In the genomic region with DNA sequence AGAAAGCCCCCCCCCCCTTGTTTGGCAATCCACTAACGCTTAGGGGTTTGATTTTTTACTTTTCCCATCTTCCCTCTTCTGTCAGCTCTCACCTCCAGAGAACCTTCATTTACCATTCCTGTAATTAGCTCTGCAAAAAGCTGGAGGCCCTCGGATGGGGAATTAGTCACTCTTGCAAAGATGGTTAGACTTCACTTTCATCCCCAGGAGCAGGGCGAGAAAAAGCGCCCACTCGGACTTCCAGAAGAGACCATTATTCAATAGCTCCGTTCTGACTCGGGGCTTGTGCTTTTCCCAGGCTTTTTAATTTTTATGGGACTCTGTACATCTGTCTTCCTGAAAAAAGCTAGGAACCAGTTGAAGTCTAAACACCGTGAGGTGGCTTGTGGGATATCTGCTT, we compare ENCODE assay signal across 8 mouse cellular contexts.
DNase-seq lines count a peak whose midpoint lies in the region; ATAC-seq lines count a peak whose summit lies in the region.

No protein-coding gene starts in this region.

- H3K27me3 ChIP-seq in lung, embryonic 15.5 days = no peaks in the 10 kb centered on the region
- H3K27me3 ChIP-seq in intestine, embryonic 15.5 days (replicated peaks) = no peaks in the 10 kb centered on the region

- H3K36me3 ChIP-seq in lung, embryonic 15.5 days = no peaks in the 10 kb centered on the region
- H3K36me3 ChIP-seq in intestine, embryonic 15.5 days = no peaks in the 10 kb centered on the region

- no peak overlapping the region for H3K4me3 ChIP-seq in lung, embryonic 15.5 days
- H3K4me3 ChIP-seq in intestine, embryonic 15.5 days (replicated peaks) = no peak overlapping the region

- peak; percentile 48 for DNase-seq in cerebellum, adult 8-10 months
- DNase-seq in lung, postnatal 10 days = no peak
- peak; percentile 49 to 52 for DNase-seq in right cerebral cortex, postnatal 36 days (ENCODE audit: low spot score in 2 of 2)
- DNase-seq in adrenal gland, postnatal 4 days (ENCODE audit: low spot score in 2 of 2) = no peak
- DNase-seq in adrenal gland, adult 8-10 months = no peak

- peak overlapping the region; percentile 95 for H3K27ac ChIP-seq in lung, embryonic 15.5 days
- H3K27ac ChIP-seq in intestine, embryonic 15.5 days = peak overlapping the region; percentile 84

- H3K4me1 ChIP-seq in lung, embryonic 15.5 days = peaks cover 37% of the 10 kb centered on the region
- peaks cover 19% of the 10 kb centered on the region for H3K4me1 ChIP-seq in intestine, embryonic 15.5 days (replicated peaks)

- WGBS in lung, embryonic 15.5 days = 13% methylated on average over 8 of the region's 8 CpGs
- WGBS in intestine, embryonic 15.5 days = 27% methylated on average over 8 of the region's 8 CpGs

- no peak overlapping the region for H3K9ac ChIP-seq in lung, embryonic 15.5 days
- no peak overlapping the region for H3K9ac ChIP-seq in intestine, embryonic 15.5 days

- no peaks in the 10 kb centered on the region for H3K9me3 ChIP-seq in lung, embryonic 15.5 days
- no peaks in the 10 kb centered on the region for H3K9me3 ChIP-seq in intestine, embryonic 15.5 days

- H3K4me2 ChIP-seq in lung, embryonic 15.5 days = peak overlapping the region; percentile 44
- peak overlapping the region; percentile 37 for H3K4me2 ChIP-seq in intestine, embryonic 15.5 days (replicated peaks)

- no peak for ATAC-seq in cerebellum, adult (ENCODE audit: insufficient number of reproducible peaks, low FRiP score, low TSS enrichment)
- no peak for ATAC-seq in lung, embryonic 15.5 days (ENCODE audit: borderline replicate concordance, extremely low read depth, low FRiP score, low TSS enrichment)
- ATAC-seq in intestine, embryonic 15.5 days = no peak

Comparison
In these comparisons a context has a peak if more than half of its experiments do, and no peak if none do; other contexts are left out.
1. DNase-seq: peak in cerebellum, adult 8-10 months (single experiment) and right cerebral cortex, postnatal 36 days (2 of 2); none in lung, postnatal 10 days (single experiment), adrenal gland, postnatal 4 days (0 of 2) and adrenal gland, adult 8-10 months (single experiment).